Mouse (Mus musculus): ENCODE measurements at regions not wholly inside any gene's neighbourhood (a gene's known extent, or its start where the extent isn't known, plus 50 kb on each side); places are given as distances from the start of the nearest gene placed in this dataset.

DNA sequence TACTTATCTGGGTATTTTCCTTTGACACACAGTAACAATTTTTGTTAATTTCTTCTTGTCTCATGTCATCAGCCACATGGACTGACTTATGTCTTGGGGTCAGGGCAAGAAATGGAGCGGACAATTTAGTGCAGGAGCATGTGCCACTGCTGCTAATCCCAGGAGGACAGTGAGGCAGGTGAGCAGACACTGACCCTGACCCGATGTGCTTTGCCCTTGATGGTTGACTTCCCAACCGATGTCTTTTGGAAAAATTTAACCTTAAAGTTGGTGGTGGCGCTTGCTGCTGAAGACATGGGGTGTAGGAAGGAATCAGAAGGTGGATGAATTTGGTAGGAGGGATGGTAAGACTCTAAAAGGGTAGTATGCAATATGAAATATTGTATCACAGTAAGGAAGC, 72.9 kb upstream of the Ercc4 start:
- in situ Hi-C loops (cut with MboI, MseI), result no loop called here

DNA sequence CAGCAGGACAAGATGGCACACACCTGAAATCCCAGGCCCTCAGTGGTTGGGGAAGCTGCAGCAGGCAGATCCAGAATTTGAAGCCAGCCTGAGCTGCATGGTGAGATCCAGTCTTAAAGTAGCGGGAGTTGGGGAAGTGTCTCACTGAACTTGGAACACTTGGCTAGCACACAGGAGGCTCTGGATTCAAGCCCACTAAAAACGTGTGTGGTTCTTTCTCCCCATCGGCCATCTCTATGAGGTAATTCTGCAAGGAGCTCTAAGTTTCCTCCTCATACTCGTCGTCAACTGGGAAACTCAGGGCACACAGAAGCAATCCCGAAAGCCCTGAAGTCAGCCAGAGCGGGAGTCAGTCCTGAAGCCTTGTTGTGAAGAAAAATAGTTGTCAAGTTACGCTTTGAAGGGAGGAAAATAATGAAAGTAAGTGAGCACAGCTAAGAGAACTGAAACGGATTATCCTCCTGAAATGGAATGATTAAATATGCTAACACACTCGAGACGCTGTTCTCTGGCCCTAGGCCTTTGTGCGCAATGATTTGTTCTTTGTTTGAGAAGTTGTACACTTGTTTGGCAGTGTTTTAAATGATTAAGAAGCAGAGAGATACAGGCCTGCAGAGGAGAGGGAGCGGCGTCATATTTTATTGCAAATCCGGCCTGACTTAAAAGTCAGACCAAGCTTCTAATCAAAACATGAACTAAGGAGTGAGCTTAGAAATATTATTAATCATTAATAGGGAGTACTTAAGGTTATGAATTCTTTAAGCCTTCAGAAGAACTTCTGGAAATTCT, 69.0 kb upstream of the Ercc4 start:
- in situ Hi-C loops (cut with MboI, MseI), result no loop called here

DNA sequence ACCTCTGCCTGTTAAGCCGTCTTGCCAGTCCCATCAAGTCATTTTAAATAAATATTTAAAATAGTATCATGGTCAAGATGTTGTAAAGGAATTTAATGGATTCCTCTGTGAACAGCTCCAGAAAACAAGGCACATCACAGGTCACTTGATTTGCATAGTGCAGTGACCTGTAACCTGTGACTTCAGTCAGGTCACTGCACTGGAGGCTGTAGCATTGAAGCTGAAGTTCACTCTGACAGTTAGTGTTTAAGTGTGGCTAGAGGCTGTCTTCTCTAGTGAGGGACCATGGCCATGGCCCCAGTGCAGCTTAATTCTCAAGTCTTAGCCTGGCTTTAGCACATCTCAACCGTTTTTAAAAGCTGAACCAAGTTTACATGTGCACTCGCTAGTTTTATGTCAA, 68.1 kb upstream of the Ercc4 start:
- in situ Hi-C loops (cut with MboI, MseI), result no loop called here

DNA sequence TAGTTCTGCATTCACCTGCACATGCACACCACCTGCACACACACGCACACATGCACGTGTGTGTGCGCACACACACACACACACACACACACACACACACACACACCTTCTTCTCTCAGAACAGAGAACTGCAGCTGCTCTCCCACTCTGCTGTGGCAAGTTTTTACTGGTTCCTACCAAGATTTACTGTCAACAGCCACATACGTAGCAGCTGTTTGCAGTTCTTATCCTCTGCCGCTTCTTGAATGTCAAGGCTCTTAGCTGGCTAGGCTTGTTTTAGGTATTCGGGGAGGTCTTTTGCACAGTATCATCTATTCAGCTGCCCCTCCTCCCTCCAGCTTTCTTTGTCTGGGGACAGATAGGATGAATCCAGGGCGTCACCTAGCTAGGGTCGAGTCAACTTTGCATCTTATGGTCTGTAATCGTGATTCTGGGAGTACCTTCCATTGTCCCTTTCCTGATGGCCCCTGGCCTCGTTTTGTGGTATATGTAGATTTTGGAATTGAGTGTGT, 64.3 kb upstream of the Ercc4 start:
- in situ Hi-C loops (cut with MboI, MseI), result no loop called here

DNA sequence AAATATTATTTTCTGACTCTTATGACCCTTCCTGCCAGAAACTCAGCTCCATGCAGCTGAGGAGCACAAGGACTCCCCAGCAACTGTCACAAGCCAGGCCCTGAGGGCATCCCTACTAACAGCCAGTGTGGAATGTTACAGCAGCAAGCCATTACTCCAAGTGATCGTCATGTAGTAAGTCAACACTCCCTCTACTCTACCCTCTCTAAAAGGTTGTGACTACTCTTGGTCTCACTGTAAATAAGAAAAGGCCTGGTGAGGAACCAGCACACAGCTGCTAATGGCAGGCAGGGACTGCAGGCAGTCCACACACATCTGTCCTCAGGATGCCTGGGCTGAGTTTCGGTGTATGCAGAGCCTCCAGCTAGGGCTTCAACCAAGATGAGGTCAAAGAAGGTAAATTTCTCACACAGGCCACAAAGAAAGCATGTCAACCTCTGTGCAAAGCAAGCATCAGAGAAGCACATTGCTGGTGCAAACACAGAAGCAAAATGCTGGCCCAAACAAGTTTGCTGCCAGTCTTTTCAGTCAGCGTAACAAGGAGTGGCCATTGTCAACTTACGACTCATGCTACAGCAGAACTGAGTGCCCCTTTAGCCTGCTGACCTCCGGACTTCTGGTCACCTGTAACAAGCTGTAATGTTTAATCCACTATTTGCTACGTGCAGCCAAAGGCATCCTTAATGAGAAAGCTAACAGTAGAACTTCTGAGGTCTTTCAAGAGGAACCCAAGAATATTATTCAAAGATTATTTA, 62.9 kb upstream of the Ercc4 start:
- in situ Hi-C loops (cut with MboI, MseI), result no loop called here

DNA sequence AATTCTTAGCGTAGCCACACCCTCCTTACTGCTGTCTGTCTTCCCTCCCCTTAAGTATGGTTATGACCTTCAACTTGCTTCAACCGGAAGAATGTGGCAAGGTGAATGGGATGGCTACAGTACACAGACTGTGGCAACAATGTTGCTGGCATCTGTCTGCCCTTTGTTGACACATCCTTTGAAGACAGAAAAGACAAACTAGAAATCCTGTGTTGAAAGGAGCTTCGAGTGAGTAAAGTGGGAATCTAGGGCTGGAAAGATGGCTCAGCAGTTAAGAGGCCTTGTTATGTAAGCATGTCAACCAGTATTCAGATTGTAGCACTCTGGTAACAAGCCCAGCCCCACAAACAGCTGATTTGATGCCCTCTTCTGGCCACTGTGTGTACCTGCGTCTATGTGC, 60.2 kb upstream of the Ercc4 start:
- in situ Hi-C loops (cut with MboI, MseI), result no loop called here

DNA sequence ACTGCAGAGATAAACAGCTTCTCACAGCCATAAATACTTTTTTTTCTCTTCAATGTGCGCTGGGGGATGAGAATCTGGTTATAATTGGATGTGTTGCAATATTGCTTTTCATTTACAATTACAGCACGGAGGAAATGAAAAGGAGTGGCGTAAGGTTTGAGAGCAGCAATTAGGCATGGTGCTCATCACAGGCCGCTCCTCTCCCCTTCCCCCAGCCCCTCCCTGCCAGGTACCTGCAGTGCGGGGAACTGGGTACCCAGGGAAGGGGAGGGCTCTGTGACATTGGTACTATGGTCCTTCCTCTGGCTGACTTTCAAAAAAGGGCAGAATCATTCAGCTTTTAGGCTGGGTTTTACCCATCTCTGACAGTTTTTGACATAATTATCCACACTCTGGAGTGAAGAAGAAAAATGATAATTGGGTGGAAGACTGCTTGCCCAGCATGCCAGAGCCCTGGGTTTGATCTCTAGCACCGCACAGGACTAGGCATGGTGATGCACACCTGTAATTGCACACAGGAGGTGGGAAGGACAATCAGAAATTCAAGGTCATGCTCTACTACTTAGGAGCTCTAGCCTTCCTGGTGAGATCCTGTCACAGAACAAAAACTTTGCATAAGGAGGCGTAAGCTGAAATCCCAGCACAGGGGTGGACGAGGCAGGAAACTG, 59.1 kb upstream of the Ercc4 start:
- in situ Hi-C loops (cut with MboI, MseI), result no loop called here

DNA sequence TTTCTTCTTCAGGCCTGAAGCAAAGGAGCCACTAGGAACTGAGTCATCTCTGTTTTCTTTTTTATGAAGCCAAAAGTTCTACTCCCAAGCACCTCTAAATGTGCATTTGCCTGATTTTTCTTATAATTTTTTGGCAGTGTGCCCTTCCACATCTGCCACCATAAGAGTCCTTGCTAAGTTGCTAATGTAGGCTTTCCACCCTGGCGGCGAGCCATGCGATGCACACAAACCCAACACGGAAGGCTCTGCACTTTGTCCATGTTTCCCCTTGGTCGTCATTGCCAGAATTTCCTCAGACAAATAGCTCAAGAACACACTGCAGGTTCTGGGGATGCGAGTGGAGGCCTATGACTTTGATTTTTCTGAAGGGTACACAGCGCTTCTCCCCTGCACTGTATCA, 54.5 kb upstream of the Ercc4 start:
- in situ Hi-C loops (cut with MboI, MseI), result no loop called here
